In genomic region chr8:4013402-4014184, GRCm38 (mm10) we compare ENCODE assay signal across 23 mouse cellular contexts. TPM values are rescaled to one million over a fixed set of nuclear protein-coding genes. Genes with fewer than 3 reads are reported as not detected.
DNase-seq lines count a peak whose midpoint lies in the region; ATAC-seq and TF ChIP-seq lines count a peak whose summit lies in the region.
"Had no signal": no experiment of that assay in that cellular context is flagged by ENCODE, and none has a peak within 500 bp of the region (broad histone marks: within the 10 kb centered on the region; RNA-seq: fewer than 3 reads in every experiment).

No protein-coding gene starts in this region.

- no peaks in the 10 kb centered on the region for H3K36me3 ChIP-seq in liver, adult 2 months (ENCODE audit: control insufficient read depth, insufficient read depth, low read length)
- no peaks in the 10 kb centered on the region for H3K36me3 ChIP-seq in liver, embryonic 11.5 days (ENCODE audit: control insufficient read depth, insufficient read depth, low read length)
- H3K36me3 ChIP-seq in intestine, postnatal 0 days (ENCODE audit: control insufficient read depth, insufficient read depth): no peaks in the 10 kb centered on the region
- H3K36me3 ChIP-seq: embryonic facial prominence, embryonic 12.5 days; forebrain, embryonic 12.5 days; forebrain, embryonic 15.5 days; G1E; hindbrain, embryonic 12.5 days; hindbrain, embryonic 15.5 days had no signal

- H3K27ac ChIP-seq in liver, adult 2 months (replicated peaks; ENCODE audit: insufficient read depth, low read depth, low read length): no peak overlapping the region
- H3K27ac ChIP-seq in liver, embryonic 11.5 days (ENCODE audit: low read depth, low read length): no peak overlapping the region
- H3K27ac ChIP-seq in intestine, postnatal 0 days (ENCODE audit: low read depth, low read length): no peak overlapping the region
- H3K27ac ChIP-seq: embryonic facial prominence, embryonic 12.5 days; forebrain, embryonic 12.5 days; forebrain, embryonic 15.5 days; hindbrain, embryonic 12.5 days; hindbrain, embryonic 15.5 days had no signal

- no peak for TF ChIP-seq POLR2A in liver, adult 2 months (IDR thresholded peaks at IDR 0.05; ENCODE audit: extremely low read depth, insufficient read depth, low read length)

- no peaks in the 10 kb centered on the region for H3K79me2 ChIP-seq in liver, adult 2 months (ENCODE audit: control insufficient read depth, insufficient read depth, low read length)

- no peaks in the 10 kb centered on the region for H3K4me1 ChIP-seq in liver, adult 2 months (ENCODE audit: control insufficient read depth, insufficient read depth, low read length)
- no peaks in the 10 kb centered on the region for H3K4me1 ChIP-seq in liver, embryonic 11.5 days (replicated peaks; ENCODE audit: control insufficient read depth, insufficient read depth, low read length)
- H3K4me1 ChIP-seq in intestine, postnatal 0 days (replicated peaks; ENCODE audit: control insufficient read depth, insufficient read depth, low read length): no peaks in the 10 kb centered on the region
- H3K4me1 ChIP-seq: embryonic facial prominence, embryonic 12.5 days; forebrain, embryonic 12.5 days; forebrain, embryonic 15.5 days; hindbrain, embryonic 12.5 days; hindbrain, embryonic 15.5 days had no signal

- H3K27me3 ChIP-seq in liver, adult 2 months (ENCODE audit: control insufficient read depth, insufficient read depth, low read length): no peaks in the 10 kb centered on the region
- H3K27me3 ChIP-seq in liver, embryonic 11.5 days (replicated peaks; ENCODE audit: control insufficient read depth, insufficient read depth, low read length): no peaks in the 10 kb centered on the region
- H3K27me3 ChIP-seq in intestine, postnatal 0 days (replicated peaks; ENCODE audit: control insufficient read depth, insufficient read depth, low read length): no peaks in the 10 kb centered on the region
- H3K27me3 ChIP-seq: embryonic facial prominence, embryonic 12.5 days; forebrain, embryonic 12.5 days; forebrain, embryonic 15.5 days; hindbrain, embryonic 12.5 days; hindbrain, embryonic 15.5 days; Patski had no signal

- H3K9ac ChIP-seq in liver, adult 2 months (ENCODE audit: low read depth, low read length): no peak overlapping the region
- H3K9ac ChIP-seq in liver, embryonic 11.5 days (ENCODE audit: low read depth, low read length): no peak overlapping the region
- H3K9ac ChIP-seq in intestine, postnatal 0 days (ENCODE audit: low read depth, low read length): no peak overlapping the region
- H3K9ac ChIP-seq: embryonic facial prominence, embryonic 12.5 days; forebrain, embryonic 12.5 days; forebrain, embryonic 15.5 days; hindbrain, embryonic 12.5 days; hindbrain, embryonic 15.5 days had no signal

- no peak overlapping the region for H3K4me3 ChIP-seq in liver, adult 2 months (ENCODE audit: insufficient read depth, low read depth, low read length)
- no peak overlapping the region for H3K4me3 ChIP-seq in liver, embryonic 11.5 days (ENCODE audit: low read depth, low read length)
- no peak overlapping the region for H3K4me3 ChIP-seq in intestine, postnatal 0 days (ENCODE audit: low read depth, low read length)
- H3K4me3 ChIP-seq: embryonic facial prominence, embryonic 12.5 days; erythroblast, embryonic 14.5 days; forebrain, embryonic 12.5 days; forebrain, embryonic 15.5 days; hindbrain, embryonic 12.5 days; hindbrain, embryonic 15.5 days had no signal

- DNase-seq in liver, adult 2 months (ENCODE audit: extremely low read depth, low read depth, low spot score): peak; percentile 4
- DNase-seq in liver, embryonic 11.5 days (ENCODE audit: low spot score): no peak
- DNase-seq in 416B (ENCODE audit: low read depth) (peak; percentile 7), ES-CJ7 (ENCODE audit: low read depth, low spot score) (peak; percentile 11)
- no peak for DNase-seq in natural killer cell, adult 2 months (ENCODE audit: low spot score in 2 of 2)
- DNase-seq: adrenal gland, postnatal 10 days; adrenal gland, postnatal 36 days; cerebellum, adult 18-20 months; cerebellum, adult 9-10 months; cerebellum, postnatal 14 days; gastrocnemius, postnatal 25 days; heart, adult 18-20 months had no signal

- no peak for ATAC-seq in liver, embryonic 11.5 days (replicated peaks; ENCODE audit: low FRiP score)
- peak; percentile 87 for ATAC-seq in intestine, postnatal 0 days
- ATAC-seq: forebrain, embryonic 15.5 days; Patski had no signal

- no peak for TF ChIP-seq CTCF in liver, adult 2 months (IDR thresholded peaks at IDR 0.05; ENCODE audit: low read depth, low read length)
- no peak for TF ChIP-seq CTCF in intestine, postnatal 0 days (IDR thresholded peaks at IDR 0.05; ENCODE audit: low read depth)

- H3K4me2 ChIP-seq in liver, embryonic 11.5 days: no peak overlapping the region
- no peak overlapping the region for H3K4me2 ChIP-seq in intestine, postnatal 0 days (replicated peaks; ENCODE audit: low read depth)
- H3K4me2 ChIP-seq: embryonic facial prominence, embryonic 12.5 days; forebrain, embryonic 12.5 days; forebrain, embryonic 15.5 days; heart, embryonic 11.5 days; hindbrain, embryonic 12.5 days; hindbrain, embryonic 15.5 days had no signal

- no peaks in the 10 kb centered on the region for H3K9me3 ChIP-seq in liver, embryonic 11.5 days (ENCODE audit: control insufficient read depth, low read length)
- no peaks in the 10 kb centered on the region for H3K9me3 ChIP-seq in intestine, postnatal 0 days (ENCODE audit: control insufficient read depth)
- H3K9me3 ChIP-seq: forebrain, embryonic 15.5 days; G1E; hindbrain, embryonic 15.5 days had no signal

- WGBS in liver, adult 2 months: 63% methylated on average over 1 of the region's 1 CpGs
- 66% methylated on average over 1 of the region's 1 CpGs for WGBS in liver, embryonic 11.5 days
- WGBS in intestine, postnatal 0 days: 48% methylated on average over 1 of the region's 1 CpGs

RNA-seq across cellular contexts. Expression of gene Cd209c, which starts 59.0 kb away (rescaled TPM):
- not detected in 2 replicates for total RNA-seq in liver, adult 2 months (2014; rRNA removed)
- polyA plus RNA-seq in liver, adult 2 months (2012; rRNA removed): not detected in 2 replicates
- polyA plus RNA-seq in liver, embryonic 11.5 days (2014; fragmentation: Nextera tagmentation; extraction: Ambion mirVana): 0.55 and 0.69 TPM in 2 replicates
- polyA plus RNA-seq in intestine, postnatal 0 days (2015; fragmentation: Nextera tagmentation; extraction: Ambion mirVana): 0.13 TPM in 1 of 2 replicates, not detected in the other
- total RNA-seq: heart, postnatal 25 days had no signal
- polyA plus RNA-seq: erythroblast, embryonic 14.5 days; G1E; Patski had no signal

Comparison
In these comparisons a context has a peak if more than half of its experiments do, and no peak if none do; other contexts are left out.
1. DNase-seq: peak in liver, adult 2 months (single experiment), 416B (single experiment) and ES-CJ7 (single experiment); none in liver, embryonic 11.5 days (single experiment) and natural killer cell, adult 2 months (0 of 2).